Mouse (Mus musculus): ENCODE results near the gene Ercc5.

GRCm38 (mm10) chr1:44119201-44120073, 28.1 kb upstream of the Ercc5 start:
- TF ChIP-seq CTCF (IDR thresholded peaks at IDR 0.05; ENCODE audit: insufficient read depth, low read length) (no peak), POLR2A (IDR thresholded peaks at IDR 0.05; ENCODE audit: borderline replicate concordance, extremely low read depth, low read depth, low read length) (peak; percentile 70)

Measured in lung, adult 2 months (tissue).